Mouse (Mus musculus) heart, postnatal 0 days (tissue): ENCODE data around the gene Atp6v1g3.

ENCODE experiments used
- CTCF ChIP-seq: IDR thresholded peaks from 2 replicates; pipeline ENCODE4 v1.5.1; 2016; ENCODE audit warnings: antibody characterized with exemption, control low read depth, low read depth
- EP300 ChIP-seq: IDR thresholded peaks from 2 replicates; pipeline ENCODE4 v1.6.1; 2016; ENCODE audit warnings: antibody characterized with exemption, low read depth

DNA sequence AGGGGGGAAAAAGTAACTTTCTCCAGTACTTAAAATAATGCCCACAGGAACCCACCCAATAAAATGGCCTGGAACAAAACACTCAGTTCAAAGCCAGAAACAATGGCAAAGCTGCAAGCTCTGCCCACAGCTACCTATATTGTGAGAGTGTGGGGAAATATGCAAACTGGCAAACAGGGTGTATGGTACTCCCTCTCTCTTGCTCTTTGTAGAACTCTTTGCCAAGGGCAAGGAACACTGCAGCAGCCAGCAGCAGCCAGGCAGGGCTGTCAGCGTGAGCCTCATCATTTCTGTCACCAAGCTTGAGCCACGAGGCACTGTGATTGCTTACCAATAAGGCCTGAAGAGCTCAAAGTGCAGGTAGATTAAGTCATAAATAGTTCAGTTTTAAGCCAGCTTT is 53.0 kb downstream of the Atp6v1g3 start:
- TF ChIP-seq CTCF: no peak
- no peak for TF ChIP-seq EP300
